Mouse (Mus musculus) thymus, adult 18-20 months (tissue): Measurements from ENCODE around the gene Adamtsl4.
"Not testable (repeated sequence)": the region's sequence is repeated elsewhere in the genome, so short reads cannot be mapped to it uniquely, and the experiment has no call there.

Experiments used
- DNase-seq, 2 experiments: peaks; one replicate each; pipeline ENCODE4 v3.0.0; 2022; ENCODE audit warnings: mixed read lengths in 2 of 2

Gene Adamtsl4

GRCm38 (mm10) chr3:95698286-95698685 lies 10.6 kb upstream of the Adamtsl4 start:
- no peak for DNase-seq

GRCm38 (mm10) chr3:95696360-95696759 lies 8.6 kb upstream of the Adamtsl4 start:
- DNase-seq: no peak

- no peak for DNase-seq
These were observed 8.1 kb upstream of the Adamtsl4 start for GRCm38 (mm10) chr3:95695796-95696195.

- DNase-seq: no peak
These were observed 7.3 kb upstream of the Adamtsl4 start for GRCm38 (mm10) chr3:95694808-95695703.

- DNase-seq: no peak
These were observed 6.4 kb upstream of the Adamtsl4 start for GRCm38 (mm10) chr3:95693821-95694807.

- DNase-seq: no peak
These were observed 5.0 kb upstream of the Adamtsl4 start for GRCm38 (mm10) chr3:95692677-95693076.

GRCm38 (mm10) chr3:95690552-95690951 lies 2.8 kb upstream of the Adamtsl4 start:
- DNase-seq: not testable (repeated sequence)

GRCm38 (mm10) chr3:95689940-95690339 lies 2.2 kb upstream of the Adamtsl4 start:
- DNase-seq: no peak

- no peak for DNase-seq
These were observed 1.6 kb upstream of the Adamtsl4 start for GRCm38 (mm10) chr3:95689171-95689915.

- no peak for DNase-seq
These were observed 571 bp downstream of the Adamtsl4 start for GRCm38 (mm10) chr3:95687168-95687523.

- DNase-seq: no peak
These were observed 1.1 kb downstream of the Adamtsl4 start for GRCm38 (mm10) chr3:95686492-95687167.

- DNase-seq: no peak
These were observed 2.0 kb downstream of the Adamtsl4 start for GRCm38 (mm10) chr3:95685701-95686100.

GRCm38 (mm10) chr3:95685301-95685700 lies 2.4 kb downstream of the Adamtsl4 start:
- DNase-seq: no peak

- DNase-seq: no peak
These were observed 2.9 kb downstream of the Adamtsl4 start for GRCm38 (mm10) chr3:95684846-95685245.

- DNase-seq: no peak
These were observed 4.8 kb downstream of the Adamtsl4 start for GRCm38 (mm10) chr3:95682878-95683277.

- no peak for DNase-seq
These were observed 6.4 kb downstream of the Adamtsl4 start for GRCm38 (mm10) chr3:95681365-95681764.

- no peak for DNase-seq
These were observed 7.0 kb downstream of the Adamtsl4 start for GRCm38 (mm10) chr3:95680673-95681072.

- no peak for DNase-seq
These were observed 8.2 kb downstream of the Adamtsl4 start for GRCm38 (mm10) chr3:95679551-95679950.

GRCm38 (mm10) chr3:95677420-95678090 lies 10.2 kb downstream of the Adamtsl4 start:
- no peak for DNase-seq

- DNase-seq: peak; percentile 42 to 66
These were observed 10.8 kb downstream of the Adamtsl4 start for GRCm38 (mm10) chr3:95676745-95677419.
